Mouse (Mus musculus) forebrain, embryonic 11.5 days (tissue): ENCODE results near the gene Fam219a. TPM values are rescaled to one million over a fixed set of nuclear protein-coding genes. Genes with fewer than 3 reads are reported as not detected.

ENCODE experiments used
- ATAC-seq: fragments of 200-750 bp; cut with Nextera tagmentation; replicated peaks from 2 replicates; pipeline ENCODE4 v1.8.0; 2017; ENCODE audit warnings: moderate TSS enrichment; ENCODE audit not compliant: low FRiP score
- DNase-seq: peaks from one replicate; pipeline ENCODE4 v3.0.0-alpha.2; 2017; ENCODE audit warnings: low spot score
- H3K27ac ChIP-seq: fragments of 300-500 bp; sonication (generic); 2 replicates; pipeline ENCODE4 v1.5.1; 2014; ENCODE audit warnings: low read depth, low read length
- H3K27me3 ChIP-seq: fragments of 300-500 bp; sonication (generic); 2 replicates; pipeline ENCODE4 v1.6.1; 2014; ENCODE audit warnings: mild to moderate bottlenecking, low read length, mixed read lengths; ENCODE audit not compliant: control insufficient read depth, insufficient read depth
- H3K36me3 ChIP-seq: fragments of 300-500 bp; sonication (generic); 2 replicates; pipeline ENCODE4 v1.6.1; 2014; ENCODE audit warnings: mild to moderate bottlenecking, low read length, moderate library complexity, mixed read lengths; ENCODE audit not compliant: control insufficient read depth, insufficient read depth
- H3K4me1 ChIP-seq: fragments of 300-500 bp; sonication (generic); replicated peaks from 2 replicates; pipeline ENCODE4 v1.6.1; 2014; ENCODE audit warnings: low read length, mixed read lengths; ENCODE audit not compliant: control insufficient read depth, insufficient read depth
- H3K4me2 ChIP-seq: fragments of 300-500 bp; sonication (generic); 2 replicates; pipeline ENCODE4 v1.6.1; 2014; ENCODE audit warnings: low read depth, mild to moderate bottlenecking, low read length, moderate library complexity, mixed read lengths; ENCODE audit not compliant: severe bottlenecking
- H3K4me3 ChIP-seq: fragments of 300-500 bp; sonication (generic); 2 replicates; pipeline ENCODE4 v1.5.1; 2014; ENCODE audit warnings: low read depth, low read length
- H3K9ac ChIP-seq: fragments of 300-500 bp; sonication (generic); 2 replicates; pipeline ENCODE4 v1.6.1; 2014; ENCODE audit warnings: low read length
- H3K9me3 ChIP-seq: fragments of 300-500 bp; sonication (generic); 2 replicates; pipeline ENCODE4 v1.6.1; 2016; ENCODE audit warnings: low read length, mixed read lengths; ENCODE audit not compliant: control insufficient read depth
- WGBS: fragments of 180-500 bp; shearing (Covaris S2); extraction: QIAGEN DNeasy Blood & Tissue Kit; methylation state at CpG from one replicate; pipeline ENCODE4 v1.1.7; 2014; 5-methylcytosine and 5-hydroxymethylcytosine counted together
- polyA plus RNA-seq: library from polyadenylated mRNA; unstranded; fragments of >200 nt; fragmentation: Nextera tagmentation; extraction: Ambion mirVana; gene quantifications from 2 replicates; pipeline ENCODE4 v1.2.1, GENCODE M21; 2014

The Fam219a gene
- polyA plus RNA-seq, 1 experiment from 2014 or later = 6.7 TPM

DNA sequence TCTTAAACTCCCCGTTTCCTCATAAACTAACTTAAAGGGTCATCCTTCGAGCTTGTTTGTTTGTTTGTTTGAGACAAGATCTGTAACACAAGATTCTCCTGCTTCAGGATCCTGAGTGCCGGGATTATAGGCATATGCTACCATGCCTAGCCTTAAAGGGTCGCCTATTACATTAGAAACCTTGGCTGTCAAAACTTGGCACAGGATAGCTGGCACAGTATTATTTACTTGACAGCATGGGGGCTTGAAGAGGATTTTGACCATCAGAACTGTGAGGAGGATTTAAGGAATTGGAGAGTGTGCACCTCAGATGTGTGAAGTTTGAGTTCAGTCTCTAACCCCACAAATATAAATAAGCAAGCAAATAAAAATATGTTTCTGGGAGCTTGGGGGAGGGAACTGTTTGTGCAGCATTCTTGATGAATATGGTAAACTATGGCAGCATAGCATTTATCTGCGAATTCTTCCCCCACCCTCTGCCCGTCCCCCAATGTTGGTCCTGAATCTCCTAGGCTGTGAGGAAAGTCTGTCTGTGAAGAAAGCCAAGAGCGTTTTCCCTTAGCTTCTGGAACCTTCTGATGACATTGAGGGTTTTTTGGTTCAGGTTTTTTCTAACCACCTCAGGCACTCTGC lies 99.2 kb downstream of the Fam219a start:
- H3K9ac ChIP-seq = no peak overlapping the region
- 58% methylated on average over 7 of the region's 7 CpGs for WGBS
- ATAC-seq (no peak), DNase-seq (no peak)
- H3K9me3 ChIP-seq = no peaks in the 10 kb centered on the region
- peaks cover 15% of the 10 kb centered on the region; the same call in 1 of the 2 replicates for H3K4me1 ChIP-seq
- no peaks in the 10 kb centered on the region for H3K27me3 ChIP-seq
- no peak overlapping the region for H3K4me2 ChIP-seq
- peak overlapping the region; percentile 51; the same call in 1 of the 2 replicates for H3K27ac ChIP-seq
- H3K4me3 ChIP-seq = no peak overlapping the region
- H3K36me3 ChIP-seq = no peaks in the 10 kb centered on the region

DNA sequence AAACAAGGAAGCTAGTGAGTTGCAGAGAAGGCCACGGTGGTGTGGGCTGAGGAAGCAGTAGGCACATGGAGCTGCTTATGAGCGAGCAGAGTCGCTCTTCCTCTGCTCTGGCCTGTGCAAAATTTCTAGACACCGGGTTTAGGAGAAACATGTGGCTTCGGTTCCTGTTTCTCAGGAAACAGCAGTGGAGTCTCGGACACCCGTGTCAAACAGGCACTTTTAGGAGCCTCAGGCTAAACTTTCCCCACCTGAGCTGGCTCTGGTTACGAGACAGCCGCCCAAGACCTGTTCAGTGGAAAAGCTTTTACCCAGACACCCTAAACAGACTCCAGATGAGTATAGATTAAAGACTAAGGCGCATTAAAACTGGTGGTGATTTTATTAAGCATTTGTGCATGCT lies 100.1 kb downstream of the Fam219a start:
- Histone ChIP-seq H3K27ac (no peak overlapping the region), H3K27me3 (no peaks in the 10 kb centered on the region), H3K9me3 (no peaks in the 10 kb centered on the region), H3K4me1 (peaks cover 15% of the 10 kb centered on the region; the same call in 1 of the 2 replicates), H3K9ac (no peak overlapping the region), H3K36me3 (no peaks in the 10 kb centered on the region), H3K4me2 (no peak overlapping the region), H3K4me3 (no peak overlapping the region)
- ATAC-seq = no peak
- no peak for DNase-seq
- WGBS = 76% methylated on average over 10 of the region's 10 CpGs

DNA sequence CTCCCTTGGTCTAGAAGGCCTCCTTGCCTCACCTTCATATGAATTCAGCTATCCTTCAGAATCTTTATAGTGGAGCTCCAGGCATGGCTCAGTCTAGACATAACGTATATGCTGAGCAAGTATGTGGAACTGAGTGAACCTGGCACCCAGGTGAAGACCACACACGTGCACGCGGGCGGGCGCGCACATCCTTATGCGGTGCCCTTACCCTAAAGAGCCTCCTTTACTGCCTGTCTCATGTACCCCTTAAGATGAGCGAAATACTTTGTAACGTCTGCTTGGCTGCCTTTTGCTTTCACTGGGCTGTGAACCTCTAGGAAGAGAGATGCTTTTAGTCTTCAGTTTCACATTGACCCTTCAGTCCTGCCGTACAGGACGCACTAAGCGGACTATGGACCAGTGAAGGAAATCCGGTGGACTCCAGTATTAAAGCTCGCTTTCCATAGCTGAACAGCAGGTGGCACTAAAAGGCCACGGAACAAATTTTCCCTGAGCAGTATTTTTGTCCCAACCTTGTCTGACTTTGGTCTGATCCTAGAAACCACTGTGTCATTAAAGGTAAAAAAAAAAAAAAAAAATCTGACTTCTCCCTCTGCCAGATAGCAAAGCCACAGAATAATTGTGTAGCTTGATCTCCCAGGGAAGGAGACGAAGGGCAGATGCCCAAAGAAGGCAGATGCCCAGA lies 100.8 kb downstream of the Fam219a start:
- Histone ChIP-seq H3K4me2 (no peak overlapping the region), H3K9ac (no peak overlapping the region), H3K4me3 (no peak overlapping the region), H3K9me3 (no peaks in the 10 kb centered on the region), H3K27me3 (no peaks in the 10 kb centered on the region), H3K27ac (no peak overlapping the region), H3K4me1 (peaks cover 15% of the 10 kb centered on the region; the same call in 1 of the 2 replicates), H3K36me3 (no peaks in the 10 kb centered on the region)
- ATAC-seq (no peak), DNase-seq (peak; percentile 59)
- 60% methylated on average over 17 of the region's 17 CpGs for WGBS

Other genes starting within 250 kb of the Fam219a start
- gene Ubap1, start 220.5 kb downstream of the Fam219a start, polyA plus RNA-seq = 71.4 and 88.1 TPM in 2 replicates
- 14.9 and 15.8 TPM in 2 replicates for gene Kif24, start 104.7 kb downstream of the Fam219a start, polyA plus RNA-seq
- gene Nudt2, start 104.4 kb downstream of the Fam219a start, polyA plus RNA-seq = 64.7 and 68.0 TPM in 2 replicates
- gene AI464131, start 66.5 kb downstream of the Fam219a start, polyA plus RNA-seq = 8.7 and 9.2 TPM in 2 replicates
- gene 1110017D15Rik, start 52.2 kb downstream of the Fam219a start, polyA plus RNA-seq = 4.8 and 5.2 TPM in 2 replicates
- 1.2 and 1.9 TPM in 2 replicates for gene Dnaic1, start 237 bp upstream of the Fam219a start, polyA plus RNA-seq
- gene Enho, start 70.8 kb upstream of the Fam219a start, polyA plus RNA-seq = 28.1 and 34.5 TPM in 2 replicates
- gene Cntfr, start 127.6 kb upstream of the Fam219a start, polyA plus RNA-seq = 35.2 and 37.1 TPM in 2 replicates
- 65.0 and 66.9 TPM in 2 replicates for gene Il11ra1, start 130.5 kb upstream of the Fam219a start, polyA plus RNA-seq
- gene Rpp25l, start 144.0 kb upstream of the Fam219a start, polyA plus RNA-seq = 92.0 and 92.5 TPM in 2 replicates
- gene Dctn3, start 153.6 kb upstream of the Fam219a start, polyA plus RNA-seq = 135 and 142 TPM in 2 replicates
- gene Arid3c, start 161.6 kb upstream of the Fam219a start, polyA plus RNA-seq = 0.59 and 0.80 TPM in 2 replicates
- 18.4 and 21.4 TPM in 2 replicates for gene Galt, start 185.7 kb upstream of the Fam219a start, polyA plus RNA-seq
- 75.9 and 84.1 TPM in 2 replicates for gene Sigmar1, start 186.6 kb upstream of the Fam219a start, polyA plus RNA-seq
- 67.6 and 74.3 TPM in 2 replicates for gene Ccl27a, start 204.7 kb upstream of the Fam219a start, polyA plus RNA-seq